Mouse (Mus musculus) cerebellum, adult 8-10 months (tissue): ENCODE measurements around the gene Mtus2.
"Not testable (repeated sequence)": the region's sequence is repeated elsewhere in the genome, so short reads cannot be mapped to it uniquely, and the experiment has no call there.

Experiments used
- DNase-seq: peaks from one replicate; pipeline ENCODE4 v3.0.0; 2022

The Mtus2 gene

DNA sequence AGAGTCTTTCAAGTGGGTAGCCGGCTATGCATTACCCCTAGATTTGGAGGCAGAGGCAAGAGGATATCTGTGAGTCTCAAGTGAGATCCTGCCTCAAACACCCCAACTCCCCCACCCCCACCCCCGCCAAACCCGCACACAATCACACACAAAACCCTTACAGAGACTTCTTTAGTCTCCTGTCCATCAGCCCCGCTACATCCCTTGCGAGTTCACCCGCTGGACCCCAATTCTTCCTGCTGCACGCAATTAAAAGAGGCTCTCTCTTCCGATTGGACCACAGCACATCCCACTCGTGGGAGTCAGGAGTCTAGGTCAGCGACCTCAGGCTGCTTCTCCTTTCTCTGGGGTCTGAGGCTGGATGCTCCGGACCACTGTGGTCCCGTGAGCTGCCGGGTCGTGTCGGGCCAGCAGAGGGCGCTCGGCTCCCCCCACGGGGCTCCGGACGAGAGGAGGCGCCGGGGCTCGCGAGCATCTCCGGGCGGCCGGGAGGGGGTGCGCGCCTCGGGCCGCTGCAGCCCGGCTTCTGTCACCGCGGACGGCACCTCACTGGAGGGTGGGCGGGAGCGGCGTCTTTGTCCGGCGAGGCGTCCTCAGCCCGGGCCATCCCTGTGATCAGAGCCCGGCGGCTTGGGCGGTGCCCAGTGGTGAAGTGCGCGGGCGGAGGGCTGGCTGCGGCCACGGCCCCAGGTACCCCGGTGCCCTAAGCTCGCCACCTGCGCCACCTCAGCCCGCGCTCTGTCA lies at the start of gene Mtus2:
Mtus2 (plus strand) TSS at position 500 of the 744 bp plus-strand sequence.
- peak; percentile 97 for DNase-seq

DNA sequence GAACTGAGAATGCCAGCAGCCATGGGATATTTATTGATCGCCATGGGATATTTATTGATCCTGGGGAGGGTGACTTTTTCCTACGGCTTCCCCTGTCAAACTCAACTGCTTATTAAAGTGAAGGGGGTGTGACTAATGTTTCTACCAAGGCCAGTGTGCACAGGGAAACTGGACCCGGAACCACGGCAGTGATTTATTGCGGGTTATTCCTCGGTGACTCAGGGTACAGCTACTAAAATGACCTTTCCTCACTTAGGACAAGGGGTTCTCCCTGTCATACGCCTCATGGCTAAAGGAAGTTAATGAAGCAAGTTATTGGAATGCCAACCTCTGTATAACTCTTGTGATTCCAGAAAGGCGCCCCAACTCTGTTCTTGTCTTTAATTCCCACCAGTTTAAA lies 49.3 kb upstream of the Mtus2 start:
- no peak for DNase-seq

DNA sequence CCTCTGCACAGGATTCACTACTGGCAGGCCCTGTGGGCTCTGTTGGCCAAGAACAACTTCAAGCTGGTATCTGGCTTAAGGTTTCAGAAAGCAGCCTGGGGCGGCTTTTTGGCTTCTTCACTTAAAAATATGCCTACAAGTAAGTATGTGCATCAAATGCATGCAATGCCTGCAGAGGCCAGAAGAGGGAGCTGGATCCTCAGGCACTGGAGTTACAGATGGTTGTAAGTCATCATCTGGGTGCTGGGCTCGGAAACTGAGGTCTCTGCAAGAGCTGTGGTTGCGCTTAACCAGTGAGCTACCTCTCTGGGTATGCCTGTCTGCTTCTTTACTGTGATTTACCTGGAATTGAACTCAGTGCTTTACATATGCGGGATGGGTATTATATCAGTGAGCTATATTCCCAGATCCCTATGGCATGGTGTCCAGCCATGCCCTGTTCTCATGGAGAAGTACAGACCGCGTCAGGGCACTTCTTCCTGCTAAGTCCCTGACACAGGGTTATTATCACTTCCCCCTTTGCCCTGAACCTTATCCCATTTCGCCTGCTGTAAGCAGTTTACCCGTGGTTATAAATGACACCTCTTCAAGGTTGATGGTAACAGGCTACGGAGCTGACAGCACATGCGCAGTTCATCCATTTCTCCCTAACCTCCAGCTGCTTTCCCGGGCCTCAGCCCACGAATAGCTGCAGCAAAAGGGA lies 46.2 kb upstream of the Mtus2 start:
- DNase-seq: no peak

DNA sequence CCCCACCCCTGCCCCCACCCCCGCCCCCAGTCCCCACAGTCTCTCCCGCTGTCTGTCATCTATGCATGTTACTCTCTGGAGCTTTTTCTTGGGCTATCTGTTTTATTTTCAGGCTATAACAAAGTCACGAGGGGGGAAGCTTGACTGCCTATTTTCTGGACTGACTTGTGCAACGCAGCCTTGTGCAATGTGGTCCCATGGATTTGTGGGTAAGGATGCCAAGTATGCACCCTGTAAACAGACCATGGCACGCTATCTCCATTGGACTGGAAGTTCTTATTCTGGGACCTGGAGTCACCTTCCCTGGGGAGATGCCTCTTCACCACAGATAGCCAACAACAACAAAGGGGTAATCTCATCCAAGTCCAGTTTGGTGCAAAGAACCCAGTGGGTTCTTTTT lies 45.4 kb upstream of the Mtus2 start:
- DNase-seq: no peak

DNA sequence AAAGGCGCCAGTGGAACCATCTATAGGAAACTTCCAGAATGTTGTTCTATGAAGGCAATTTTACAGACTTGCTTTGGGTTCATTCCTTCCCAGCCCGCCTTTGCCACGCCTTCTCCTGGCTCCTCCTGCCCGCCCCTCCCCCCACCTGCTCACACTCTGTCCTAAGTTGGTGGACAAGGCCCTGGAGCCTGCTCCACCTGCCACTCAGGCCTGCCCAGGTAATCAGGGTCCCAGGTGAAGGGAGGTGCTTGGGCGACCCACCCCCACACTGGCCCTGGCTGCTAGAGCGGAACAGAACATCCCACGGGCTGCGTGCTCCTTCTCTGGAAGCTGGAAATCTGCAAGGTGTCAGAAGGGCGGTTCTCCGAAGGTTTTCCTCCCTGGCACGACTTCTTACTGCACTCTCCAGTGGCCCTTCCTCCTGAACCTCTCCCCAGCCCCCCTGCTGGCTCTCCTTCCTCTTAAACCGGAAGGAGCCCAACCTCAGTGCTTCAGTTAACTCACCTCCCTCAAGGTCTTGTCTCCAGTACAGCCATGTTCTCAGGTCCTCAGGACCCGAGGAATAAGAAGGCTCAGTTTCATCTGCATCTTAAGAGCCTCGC lies 43.8 kb upstream of the Mtus2 start:
- no peak for DNase-seq

DNA sequence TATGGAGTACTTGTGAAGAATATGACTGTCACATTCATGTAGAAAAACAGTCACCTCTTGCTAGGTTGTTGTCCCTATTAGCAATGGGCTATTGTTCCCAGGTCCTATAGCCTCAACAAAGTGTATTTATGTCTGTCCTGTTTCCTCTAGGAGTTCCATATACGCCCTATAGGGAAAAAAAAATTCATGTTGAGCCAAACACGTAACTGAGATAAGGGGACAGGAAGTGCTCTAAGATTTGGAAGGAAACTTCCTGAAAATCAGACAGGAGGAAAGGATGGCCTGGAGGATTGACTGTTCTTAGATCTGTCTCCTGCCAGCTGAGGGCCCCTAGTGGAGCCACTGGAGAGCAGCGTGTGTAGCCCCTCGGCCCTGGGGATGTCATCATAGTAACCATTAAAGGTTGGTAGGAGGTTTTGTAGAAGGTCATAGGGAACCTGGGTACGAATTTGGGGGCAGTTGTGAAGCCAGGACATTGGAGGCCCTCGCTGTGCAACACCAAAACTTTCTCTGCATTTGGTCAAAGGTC lies 42.0 kb upstream of the Mtus2 start:
- no peak for DNase-seq

DNA sequence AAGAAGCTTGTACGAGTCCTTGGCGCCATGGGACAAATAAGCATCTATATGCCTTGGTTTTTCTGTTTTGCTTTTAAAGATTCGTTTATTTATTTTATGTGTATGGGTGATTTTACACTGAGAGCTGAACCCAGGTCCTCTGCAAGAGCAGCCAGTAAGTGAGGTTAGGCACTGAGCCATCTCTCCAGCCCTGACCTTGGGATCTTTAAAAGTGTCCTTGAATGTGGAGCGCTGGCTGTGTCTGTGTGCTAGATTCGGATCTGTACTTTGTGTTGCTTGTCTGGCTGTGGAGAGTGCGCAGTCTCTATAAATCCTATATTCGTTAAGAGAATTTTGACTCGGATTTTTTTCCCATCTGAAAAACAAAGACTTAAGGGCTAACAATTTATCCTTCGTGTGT lies 40.9 kb upstream of the Mtus2 start:
- no peak for DNase-seq

DNA sequence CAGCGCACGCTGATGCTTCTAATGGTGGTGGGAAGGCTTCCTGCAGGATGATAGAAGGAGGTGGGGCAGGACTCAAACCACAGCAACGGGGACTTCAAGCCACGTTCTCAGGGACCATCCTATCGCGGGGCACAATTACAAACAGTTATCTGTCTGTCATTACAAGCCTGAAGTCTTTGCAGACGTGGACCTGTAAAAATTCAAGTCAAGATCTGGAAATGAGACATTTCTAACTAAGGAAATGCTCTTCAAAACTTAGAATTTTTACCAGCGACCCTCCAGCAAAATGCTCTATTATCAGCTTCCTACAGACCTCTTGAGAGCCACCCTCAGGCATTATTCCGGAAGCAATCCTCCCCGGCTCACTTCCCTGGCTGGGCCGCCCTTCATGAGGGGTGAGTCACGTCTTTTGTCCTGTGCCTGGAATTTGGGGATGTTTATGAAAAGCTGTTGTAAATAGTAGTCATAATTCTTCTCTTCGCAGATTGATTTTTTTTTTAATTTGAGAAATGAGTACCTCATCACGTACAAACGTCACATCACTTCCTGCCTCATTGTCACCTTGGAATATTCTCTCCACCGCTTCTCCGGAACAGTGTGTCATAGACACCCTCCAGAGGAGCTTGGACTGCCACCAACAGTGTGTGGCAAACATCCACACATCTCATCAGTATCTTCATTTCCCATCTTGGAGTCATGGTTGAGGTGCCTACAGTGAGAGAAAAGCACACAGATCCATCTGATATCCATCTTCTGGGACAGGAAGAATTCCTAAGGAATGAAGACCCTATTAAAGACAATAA lies 38.9 kb upstream of the Mtus2 start:
- no peak for DNase-seq

DNA sequence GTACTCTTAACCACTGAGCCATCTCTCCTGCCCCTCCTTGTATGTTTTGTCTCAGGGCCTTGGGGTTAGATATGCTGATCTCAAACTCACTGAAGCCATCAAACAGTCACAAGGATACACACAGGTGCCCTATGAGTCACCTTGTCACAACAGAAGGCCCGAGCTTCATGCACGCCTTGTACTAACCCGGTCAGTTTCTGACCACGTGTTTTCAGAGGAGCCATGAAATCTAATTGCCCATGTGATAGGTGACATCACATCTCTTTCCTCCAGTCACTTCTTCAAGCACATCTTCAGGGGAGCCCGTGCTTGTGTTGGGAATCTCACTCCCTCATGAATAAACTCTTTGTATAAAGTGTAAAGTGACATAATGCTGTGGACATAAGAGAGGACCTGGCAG lies 32.5 kb upstream of the Mtus2 start:
- no peak for DNase-seq

DNA sequence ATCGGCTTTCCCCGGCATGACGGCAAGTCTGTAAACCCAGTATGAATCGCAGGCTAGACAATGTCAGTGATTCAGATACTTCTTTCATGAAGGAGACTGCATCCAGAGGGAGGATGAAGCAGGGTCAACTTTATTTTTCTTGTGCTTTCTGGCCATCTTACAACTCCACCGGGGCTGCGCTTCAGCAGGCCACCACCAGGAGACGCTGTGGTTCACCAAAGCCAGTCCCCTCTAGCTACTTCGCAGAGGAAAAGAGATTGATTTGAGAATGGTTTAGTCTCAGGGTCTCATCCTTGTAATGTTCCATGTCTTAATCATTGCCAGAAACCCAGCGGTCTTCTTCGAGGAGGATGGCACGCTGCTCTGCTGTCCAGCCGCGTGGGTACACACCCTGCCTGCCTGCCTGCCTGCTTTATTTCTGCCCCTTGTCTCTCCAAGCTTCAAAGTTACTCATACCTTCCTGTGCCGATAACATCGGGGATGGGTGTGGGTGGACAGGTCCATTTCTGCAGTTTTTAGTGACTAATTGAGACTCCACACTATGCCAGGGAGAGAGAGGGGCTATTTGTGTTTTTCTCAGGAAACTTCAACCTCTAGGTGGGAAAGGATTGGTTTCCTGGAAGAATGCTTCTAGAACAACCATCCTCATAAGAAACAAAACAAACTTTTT lies 31.1 kb upstream of the Mtus2 start:
- DNase-seq: peak; percentile 19

DNA sequence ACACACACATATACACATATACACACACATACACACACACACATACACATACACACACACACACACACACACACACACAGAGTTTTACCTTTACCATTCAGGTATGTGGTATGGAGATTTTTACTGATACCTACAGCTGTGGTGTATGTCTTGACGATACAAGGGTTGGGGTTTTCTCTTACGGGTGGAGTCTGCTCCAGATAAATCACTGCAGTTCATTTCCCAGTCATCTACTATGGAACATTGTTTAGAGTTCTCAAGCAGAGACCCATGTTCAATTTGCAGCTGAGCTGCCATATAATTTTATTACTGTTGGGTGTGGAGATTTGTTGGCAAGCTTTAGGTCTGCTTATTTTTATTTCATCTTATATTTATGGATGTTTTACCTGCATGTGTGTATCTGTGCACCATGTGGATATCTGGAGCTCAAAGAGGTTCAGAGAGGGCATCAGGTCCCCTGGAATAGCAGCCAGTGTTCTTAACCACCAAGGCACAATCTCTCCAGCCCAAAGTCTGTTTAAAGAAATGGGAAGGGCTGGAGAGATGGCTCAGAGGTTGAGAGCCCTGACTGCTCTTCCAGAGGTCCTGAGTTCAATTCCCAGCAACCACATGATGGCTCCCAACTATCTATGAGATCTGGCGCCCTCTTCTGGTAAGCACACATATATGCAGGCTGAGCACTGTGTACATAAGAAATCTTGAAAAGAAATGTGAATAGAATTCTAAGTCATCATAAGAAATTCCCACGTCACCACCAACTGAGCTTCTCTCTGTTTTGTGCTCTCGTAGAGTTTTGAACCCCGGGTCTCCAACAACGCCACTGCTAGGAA lies 28.2 kb upstream of the Mtus2 start:
- no peak for DNase-seq

DNA sequence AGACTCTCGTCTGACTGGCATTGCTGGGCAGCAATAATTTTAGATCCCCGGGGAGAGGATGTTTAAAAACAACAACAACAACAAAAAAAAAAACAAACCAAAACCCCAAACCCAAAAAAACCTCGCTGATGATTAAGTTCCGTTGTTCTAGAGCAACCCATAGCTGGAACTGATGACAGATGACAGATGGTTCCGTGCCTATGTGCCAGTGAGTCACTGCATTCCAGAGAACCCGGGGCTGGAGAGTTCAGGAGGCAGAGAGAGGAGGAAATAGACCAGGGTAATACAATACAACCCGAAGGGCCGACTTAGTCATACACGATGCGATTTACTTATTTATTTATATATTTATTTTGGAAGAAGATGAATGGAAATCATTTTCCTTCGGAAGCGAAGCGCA lies 22.0 kb upstream of the Mtus2 start:
- DNase-seq: no peak

DNA sequence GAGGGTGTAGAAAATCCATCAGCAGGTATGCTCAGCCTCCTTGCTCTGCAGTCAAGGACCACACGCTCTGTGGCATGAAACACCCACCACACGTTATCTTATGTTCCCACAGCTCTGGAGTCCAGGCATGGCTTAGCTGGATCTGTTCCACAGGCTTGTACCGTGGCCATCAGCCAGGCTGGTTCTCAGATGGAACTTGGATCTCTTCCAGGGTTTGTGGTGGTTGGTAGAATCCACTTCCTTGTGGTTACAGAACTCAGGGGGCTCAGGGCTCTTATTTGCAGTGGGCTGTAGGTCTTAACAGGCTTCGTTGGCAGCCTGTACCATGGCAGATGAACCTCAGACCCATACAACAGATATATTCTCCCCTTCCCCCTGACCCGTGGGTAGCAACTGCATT lies 17.9 kb upstream of the Mtus2 start:
- no peak for DNase-seq

DNA sequence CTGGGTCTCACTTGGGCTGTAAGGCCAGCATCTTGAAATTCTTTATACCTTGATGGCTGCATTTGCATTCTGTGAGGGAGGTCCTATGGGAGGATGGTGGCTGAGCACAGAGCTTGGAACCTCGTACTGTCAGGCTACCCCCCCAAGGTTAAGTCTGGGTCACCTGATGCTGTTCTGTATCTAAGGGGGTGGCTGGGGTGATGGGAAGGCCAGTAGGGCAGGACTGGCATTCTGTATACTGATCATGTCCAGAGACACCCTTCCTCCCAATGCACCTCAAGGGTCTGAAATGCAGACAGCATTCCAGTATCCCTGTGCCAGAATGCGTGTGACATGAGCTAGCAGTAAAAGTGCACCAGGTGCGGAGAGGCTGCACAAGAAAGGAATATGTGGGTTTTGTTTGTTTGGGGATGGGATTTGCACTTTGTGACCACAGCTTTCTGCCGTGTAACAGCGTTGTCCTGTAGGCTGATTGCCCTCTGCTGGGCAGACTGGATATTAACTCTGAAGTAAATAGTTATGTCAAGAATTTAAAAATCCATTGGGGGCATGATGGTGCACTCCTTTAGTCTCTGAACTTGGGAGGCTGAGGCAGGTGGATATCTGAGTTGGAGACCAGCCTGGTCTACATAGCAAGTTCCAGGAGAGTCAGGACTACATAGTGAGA lies 12.0 kb upstream of the Mtus2 start:
- DNase-seq: no peak

DNA sequence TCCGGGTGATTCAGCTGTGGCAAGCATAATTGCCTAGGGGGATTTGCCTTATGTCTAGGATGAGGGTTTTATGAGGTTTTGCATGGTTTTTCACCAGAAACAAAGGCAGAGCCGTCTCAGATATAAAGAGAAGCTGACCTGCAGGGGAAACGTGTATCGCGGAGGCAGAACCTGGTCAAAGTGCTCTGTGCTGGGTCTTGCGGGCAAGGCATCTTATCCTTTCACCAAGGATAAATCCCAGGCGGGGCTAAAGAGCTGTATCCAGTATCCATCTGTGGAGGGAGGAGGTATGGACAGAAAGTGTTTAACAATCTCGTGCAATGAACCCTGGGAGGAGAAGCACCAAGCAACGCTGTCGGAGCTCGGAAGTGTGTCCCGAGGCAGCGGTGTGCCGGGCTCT lies 7.2 kb upstream of the Mtus2 start:
- no peak for DNase-seq

DNA sequence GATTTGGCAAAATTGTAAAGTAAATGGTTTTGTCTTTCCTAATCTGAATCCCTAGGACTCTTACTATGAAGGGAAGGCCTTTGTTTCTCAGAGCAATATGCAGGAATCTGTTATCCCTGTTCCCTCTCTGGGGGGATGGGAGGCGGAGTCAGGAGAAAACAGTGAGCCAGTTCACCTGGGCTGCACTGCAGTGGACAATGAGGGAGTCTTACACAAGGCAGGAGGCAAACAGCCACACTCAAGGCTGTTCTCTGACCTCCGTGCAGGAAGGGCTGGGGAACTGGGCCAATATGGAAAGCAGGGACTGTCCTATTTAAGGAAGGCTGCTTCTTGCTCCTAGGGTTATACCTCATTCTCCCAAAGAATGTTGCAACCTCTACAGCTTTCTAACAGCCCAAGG lies 5.4 kb upstream of the Mtus2 start:
- DNase-seq: no peak

DNA sequence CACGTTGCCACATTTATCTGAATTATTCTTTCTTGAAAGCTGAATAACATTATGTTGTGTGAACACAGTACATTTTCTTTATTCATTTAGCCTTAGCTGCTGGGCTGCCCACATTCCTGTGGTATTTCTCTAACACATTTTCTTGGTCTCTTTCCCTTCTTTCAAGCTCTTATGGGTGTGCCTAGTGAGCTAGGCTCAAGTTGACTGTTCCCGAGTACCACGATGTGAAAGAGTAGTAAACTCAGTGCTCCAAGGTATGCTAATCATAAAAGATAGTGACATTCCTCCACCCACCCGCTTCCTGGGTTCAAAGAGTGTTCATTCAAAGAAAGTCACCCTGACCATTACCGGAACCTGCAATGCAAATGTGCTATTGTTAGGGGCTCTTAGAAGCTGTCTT lies 3.9 kb upstream of the Mtus2 start:
- DNase-seq: not testable (repeated sequence)

DNA sequence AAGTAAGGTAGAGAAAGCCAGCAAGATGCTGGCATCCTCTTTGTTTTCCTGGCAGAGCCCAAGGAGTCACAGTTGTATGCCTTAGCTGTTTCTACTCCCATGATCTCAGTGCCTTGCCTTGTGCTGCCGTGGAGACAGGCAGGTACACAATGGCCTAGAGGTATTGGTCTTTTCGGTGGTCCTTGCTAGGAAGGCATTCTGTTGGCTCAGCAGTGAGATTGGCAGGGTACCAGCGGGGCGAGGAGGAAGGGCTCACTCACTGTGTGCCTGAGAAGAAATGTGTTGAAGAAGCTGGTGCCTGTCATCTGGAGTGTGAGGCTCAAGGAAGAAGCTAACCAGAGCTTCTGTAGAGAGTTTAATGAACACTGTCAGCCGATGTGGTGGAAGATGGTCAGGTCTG lies 1.4 kb upstream of the Mtus2 start:
- DNase-seq: no peak

DNA sequence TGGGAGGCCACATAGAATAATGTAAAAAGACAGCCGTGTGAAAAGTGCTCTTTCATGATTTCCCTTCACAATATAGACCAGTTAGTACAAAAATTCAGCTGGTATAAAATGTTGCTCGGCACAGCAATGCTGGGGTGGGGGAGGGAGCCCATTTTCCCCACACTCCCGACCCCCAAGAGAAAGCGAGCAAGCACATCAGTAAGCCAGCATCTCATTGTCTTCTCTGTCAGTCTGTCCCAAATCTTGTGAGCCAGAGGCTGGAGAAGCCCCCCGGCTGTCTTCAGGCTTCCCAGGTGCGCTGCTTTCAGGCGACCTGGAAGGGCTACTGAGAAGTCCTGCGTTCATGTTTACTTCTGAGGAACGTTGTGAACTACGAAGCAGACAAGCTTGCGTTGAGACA lies 699 bp upstream of the Mtus2 start:
- no peak for DNase-seq

DNA sequence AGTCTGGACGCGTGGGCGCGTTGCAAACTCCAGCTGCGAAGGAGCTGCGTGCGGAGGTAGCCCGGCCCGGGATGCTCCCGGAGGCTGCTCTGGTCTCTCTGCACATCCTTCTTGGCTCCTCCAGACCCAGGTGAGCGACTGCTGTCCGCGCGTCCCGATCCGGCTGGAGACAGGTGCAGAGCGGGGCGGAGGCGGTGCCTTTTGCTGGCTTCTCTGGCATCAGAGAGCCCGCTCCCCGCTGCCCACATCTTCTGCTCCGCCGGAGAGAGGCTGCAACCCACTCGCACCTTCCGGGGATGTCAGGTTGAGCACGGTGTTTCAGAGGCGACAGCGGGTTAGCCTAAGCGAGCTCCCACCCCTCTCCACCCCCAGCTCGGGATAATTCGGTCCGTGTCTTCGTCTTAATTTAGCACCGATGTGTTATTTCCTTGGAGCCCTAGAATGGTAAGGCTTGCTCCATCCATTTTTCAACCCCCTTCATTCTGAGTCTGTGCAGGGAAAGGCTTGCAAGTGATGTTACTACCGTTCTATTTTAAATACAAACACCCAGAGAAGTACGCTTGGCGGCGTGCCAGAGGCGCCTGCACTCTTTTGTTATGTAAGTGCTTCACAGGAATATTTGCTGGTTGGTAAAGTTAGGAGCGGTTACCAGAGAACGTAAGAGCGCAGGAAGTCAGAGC lies 612 bp downstream of the Mtus2 start:
- DNase-seq: peak; percentile 82

DNA sequence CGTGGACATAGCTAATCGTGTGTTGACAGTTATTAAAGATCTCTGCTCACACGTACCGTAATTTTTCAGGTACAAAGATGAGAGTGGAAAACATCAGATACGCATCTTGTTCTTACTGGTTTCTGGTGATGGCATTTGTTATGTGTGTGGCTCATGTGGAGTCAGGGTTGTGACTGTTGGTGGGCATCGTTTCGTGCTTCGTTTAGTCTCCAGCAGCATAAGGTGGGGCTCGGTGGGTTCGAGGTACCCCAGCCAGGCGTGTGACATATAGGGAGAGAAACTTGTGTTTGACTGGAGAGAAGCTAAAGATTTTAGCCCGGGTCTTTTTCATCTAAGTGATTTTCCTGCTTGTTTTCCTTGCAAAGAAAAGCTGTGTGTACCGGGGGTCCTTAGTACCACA lies 1.4 kb downstream of the Mtus2 start:
- DNase-seq: no peak
